Mouse (Mus musculus) limb, embryonic 14.5 days (tissue): ENCODE measurements around the gene Gm17018. TPM values are rescaled to one million over a fixed set of nuclear protein-coding genes. Genes with fewer than 3 reads are reported as not detected.

Experiments
- ATAC-seq: fragments of 200-750 bp; cut with Nextera tagmentation; 2 replicates; pipeline ENCODE4 v1.8.0; 2017; ENCODE audit warnings: low read depth, moderate number of reproducible peaks, moderate TSS enrichment; ENCODE audit not compliant: low FRiP score
- DNase-seq: peaks from one replicate; pipeline ENCODE4 v3.0.0-alpha.2; 2015; ENCODE audit warnings: low spot score
- H3K27ac ChIP-seq: fragments of 300-500 bp; sonication (generic); replicated peaks from 2 replicates; pipeline ENCODE4 v1.5.1; 2014; ENCODE audit warnings: low read depth, mild to moderate bottlenecking, low read length, moderate library complexity, mixed read lengths
- H3K27me3 ChIP-seq: fragments of 300-500 bp; sonication (generic); 2 replicates; pipeline ENCODE4 v1.6.1; 2014; ENCODE audit warnings: low read length, mixed read lengths; ENCODE audit not compliant: control insufficient read depth, insufficient read depth
- H3K36me3 ChIP-seq: fragments of 300-500 bp; sonication (generic); 2 replicates; pipeline ENCODE4 v1.6.1; 2014; ENCODE audit warnings: mild to moderate bottlenecking, low read length, moderate library complexity, mixed read lengths; ENCODE audit not compliant: control insufficient read depth, insufficient read depth
- H3K4me1 ChIP-seq: fragments of 300-500 bp; sonication (generic); 2 replicates; pipeline ENCODE4 v1.6.1; 2014; ENCODE audit warnings: antibody characterized with exemption, low read length, mixed read lengths; ENCODE audit not compliant: control insufficient read depth, insufficient read depth
- H3K4me2 ChIP-seq: fragments of 300-500 bp; sonication (generic); replicated peaks from 2 replicates; pipeline ENCODE4 v1.6.1; 2014; ENCODE audit warnings: low read depth, mild to moderate bottlenecking, low read length, moderate library complexity; ENCODE audit not compliant: severe bottlenecking
- H3K4me3 ChIP-seq: fragments of 300-500 bp; sonication (generic); replicated peaks from 2 replicates; pipeline ENCODE4 v1.5.1; 2014; ENCODE audit warnings: low read length
- H3K9ac ChIP-seq: fragments of 300-500 bp; sonication (generic); 2 replicates; pipeline ENCODE4 v1.6.1; 2014; ENCODE audit warnings: mild to moderate bottlenecking, low read depth, low read length, moderate library complexity; ENCODE audit not compliant: severe bottlenecking
- H3K9me3 ChIP-seq: fragments of 300-500 bp; sonication (generic); 2 replicates; pipeline ENCODE4 v1.6.1; 2016; ENCODE audit warnings: low read length; ENCODE audit not compliant: control insufficient read depth
- POLR2A ChIP-seq: fragments of 200-500 bp; IDR thresholded peaks from 2 replicates; pipeline ENCODE4 v1.8.0; 2012; ENCODE audit warnings: inconsistent platforms, mild to moderate bottlenecking, moderate library complexity, borderline replicate concordance; ENCODE audit not compliant: insufficient read depth, insufficient read length; ENCODE audit errors: extremely low read depth
- WGBS: fragments of 180-500 bp; shearing (Covaris S2); extraction: QIAGEN DNeasy Blood & Tissue Kit; methylation state at CpG from one replicate; pipeline ENCODE4 v1.1.7; 2014; 5-methylcytosine and 5-hydroxymethylcytosine counted together
- polyA plus RNA-seq, 2 experiments: library from polyadenylated mRNA; depleted of rRNA in 1 of 2; stranded (reverse) in 1 of 2; unstranded in 1 of 2; fragments of >200 nt; fragmentation: Nextera tagmentation in 1 of 2; extraction: Ambion mirVana in 1 of 2; gene quantifications; 2 replicates each; pipeline versions ENCODE4 v1.2.1 to v1.2.3; 2012 to 2014

The Gm17018 gene
- polyA plus RNA-seq, 2 experiments: 15.9 to 39.6 TPM

- no peak overlapping the region for H3K9ac ChIP-seq
- H3K4me2 ChIP-seq: no peak overlapping the region
- 85% methylated on average over 4 of the region's 4 CpGs for WGBS
- no peaks in the 10 kb centered on the region for H3K4me1 ChIP-seq
- no peak for DNase-seq
- ATAC-seq: no peak
- peaks cover 38% of the 10 kb centered on the region for H3K36me3 ChIP-seq
- no peak overlapping the region for H3K4me3 ChIP-seq
- H3K27me3 ChIP-seq: no peaks in the 10 kb centered on the region
- no peak for TF ChIP-seq POLR2A
- no peaks in the 10 kb centered on the region for H3K9me3 ChIP-seq
- H3K27ac ChIP-seq: no peak overlapping the region
Measured at GRCm38 (mm10) chr19:45623710-45624109, 63.3 kb downstream of the Gm17018 start.

- no peaks in the 10 kb centered on the region for H3K9me3 ChIP-seq
- no peak overlapping the region for H3K9ac ChIP-seq
- no peak for ATAC-seq
- H3K4me3 ChIP-seq: no peak overlapping the region
- no peak for TF ChIP-seq POLR2A
- H3K36me3 ChIP-seq: peaks cover 58% of the 10 kb centered on the region
- WGBS: 26% methylated on average over 3 of the region's 3 CpGs
- H3K27ac ChIP-seq: no peak overlapping the region
- no peaks in the 10 kb centered on the region; the same call in 1 of the 2 replicates for H3K4me1 ChIP-seq
- H3K27me3 ChIP-seq: no peaks in the 10 kb centered on the region
- no peak for DNase-seq
- H3K4me2 ChIP-seq: no peak overlapping the region
Measured at GRCm38 (mm10) chr19:45627036-45627435, 66.6 kb downstream of the Gm17018 start.

- Histone ChIP-seq H3K36me3 (peaks cover 59% of the 10 kb centered on the region), H3K4me2 (no peak overlapping the region), H3K27ac (no peak overlapping the region), H3K27me3 (no peaks in the 10 kb centered on the region), H3K4me1 (no peaks in the 10 kb centered on the region; the same call in 1 of the 2 replicates), H3K9me3 (no peaks in the 10 kb centered on the region), H3K9ac (no peak overlapping the region), H3K4me3 (no peak overlapping the region)
- TF ChIP-seq POLR2A: no peak
- DNase-seq: no peak
- ATAC-seq: no peak
- WGBS: 18% methylated on average over 6 of the region's 6 CpGs
Measured at GRCm38 (mm10) chr19:45628649-45629048, 68.2 kb downstream of the Gm17018 start.

GRCm38 (mm10) chr19:45629219-45629618 lies 68.8 kb downstream of the Gm17018 start:
- Histone ChIP-seq H3K4me3 (no peak overlapping the region), H3K4me2 (no peak overlapping the region), H3K27me3 (no peaks in the 10 kb centered on the region), H3K4me1 (no peaks in the 10 kb centered on the region; the same call in 1 of the 2 replicates), H3K9ac (no peak overlapping the region), H3K9me3 (no peaks in the 10 kb centered on the region), H3K27ac (no peak overlapping the region), H3K36me3 (peaks cover 64% of the 10 kb centered on the region)
- no peak for TF ChIP-seq POLR2A
- 85% methylated on average over 3 of the region's 3 CpGs for WGBS
- ATAC-seq (no peak), DNase-seq (no peak)

Other genes starting within 250 kb of the Gm17018 start
- 38.3 and 41.5 TPM in 2 replicates for gene Btrc, start 196.9 kb upstream of the Gm17018 start, polyA plus RNA-seq (2012; rRNA removed)
- 44.1 and 47.5 TPM in 2 replicates for gene Btrc, start 196.9 kb upstream of the Gm17018 start, polyA plus RNA-seq (2014; fragmentation: Nextera tagmentation; extraction: Ambion mirVana)
- 12.5 and 14.5 TPM in 2 replicates for gene Poll, start 84 bp upstream of the Gm17018 start, polyA plus RNA-seq (2012; rRNA removed)
- gene Poll, start 84 bp upstream of the Gm17018 start, polyA plus RNA-seq (2014; fragmentation: Nextera tagmentation; extraction: Ambion mirVana): 12.3 and 14.0 TPM in 2 replicates
- 52.2 and 94.4 TPM in 2 replicates for gene Fbxw4, start 99.7 kb downstream of the Gm17018 start, polyA plus RNA-seq (2012; rRNA removed)
- gene Fbxw4, start 99.7 kb downstream of the Gm17018 start, polyA plus RNA-seq (2014; fragmentation: Nextera tagmentation; extraction: Ambion mirVana): 5.4 and 6.6 TPM in 2 replicates
- 1.1 and 1.5 TPM in 2 replicates for gene Fgf8, start 182.3 kb downstream of the Gm17018 start, polyA plus RNA-seq (2012; rRNA removed)
- 0.29 and 0.46 TPM in 2 replicates for gene Fgf8, start 182.3 kb downstream of the Gm17018 start, polyA plus RNA-seq (2014; fragmentation: Nextera tagmentation; extraction: Ambion mirVana)
- gene Npm3, start 189.0 kb downstream of the Gm17018 start, polyA plus RNA-seq (2012; rRNA removed): 130 and 162 TPM in 2 replicates
- gene Npm3, start 189.0 kb downstream of the Gm17018 start, polyA plus RNA-seq (2014; fragmentation: Nextera tagmentation; extraction: Ambion mirVana): 20.2 and 21.7 TPM in 2 replicates
- 79.8 and 85.3 TPM in 2 replicates for gene Mgea5, start 223.2 kb downstream of the Gm17018 start, polyA plus RNA-seq (2012; rRNA removed)
- gene Mgea5, start 223.2 kb downstream of the Gm17018 start, polyA plus RNA-seq (2014; fragmentation: Nextera tagmentation; extraction: Ambion mirVana): 59.0 and 66.9 TPM in 2 replicates